In genomic region chr12:103376774-103377173, GRCm38 (mm10) we compare ENCODE assay signal across 12 mouse cellular contexts. TPM values are rescaled to one million over a fixed set of nuclear protein-coding genes. Genes with fewer than 3 reads are reported as not detected.
DNase-seq lines count a peak whose midpoint lies in the region; ATAC-seq and TF ChIP-seq lines count a peak whose summit lies in the region.
"Had no signal": no experiment of that assay in that cellular context is flagged by ENCODE, and none has a peak within 500 bp of the region (broad histone marks: within the 10 kb centered on the region; RNA-seq: fewer than 3 reads in every experiment).

No protein-coding gene starts in this region.

- no peak overlapping the region for H3K4me2 ChIP-seq in hindbrain, embryonic 14.5 days (replicated peaks)
- no peak overlapping the region for H3K4me2 ChIP-seq in hindbrain, embryonic 11.5 days (replicated peaks; ENCODE audit: low read depth, low read length)
- H3K4me2 ChIP-seq in hindbrain, postnatal 0 days (ENCODE audit: low read depth, low read length), result no peak overlapping the region
- no peak overlapping the region for H3K4me2 ChIP-seq in kidney, embryonic 14.5 days (replicated peaks; ENCODE audit: low read depth, low read length)
- H3K4me2 ChIP-seq: embryonic facial prominence, embryonic 15.5 days; lung, embryonic 15.5 days had no signal

- no peaks in the 10 kb centered on the region for H3K36me3 ChIP-seq in hindbrain, embryonic 14.5 days (replicated peaks; ENCODE audit: control insufficient read depth, insufficient read depth)
- no peaks in the 10 kb centered on the region for H3K36me3 ChIP-seq in hindbrain, embryonic 11.5 days (ENCODE audit: control insufficient read depth, insufficient read depth, low read length)
- H3K36me3 ChIP-seq in hindbrain, postnatal 0 days (ENCODE audit: insufficient read depth, low read length), result no peaks in the 10 kb centered on the region
- H3K36me3 ChIP-seq in kidney, embryonic 14.5 days (ENCODE audit: control insufficient read depth, insufficient read depth, low read length), result no peaks in the 10 kb centered on the region
- H3K36me3 ChIP-seq: embryonic facial prominence, embryonic 15.5 days; lung, embryonic 15.5 days had no signal

- no peak for TF ChIP-seq CTCF in hindbrain, postnatal 0 days (IDR thresholded peaks at IDR 0.05; ENCODE audit: low read depth)
- no peak for TF ChIP-seq CTCF in olfactory bulb, adult 2 months (IDR thresholded peaks at IDR 0.05; ENCODE audit: insufficient read depth, low read depth, low read length)

- ATAC-seq in hindbrain, embryonic 14.5 days (ENCODE audit: low FRiP score), result 0 out of 2 replicates have a peak, but pooled peaks have one; percentile 55
- no peak for ATAC-seq in hindbrain, embryonic 11.5 days (ENCODE audit: low FRiP score)
- peak; percentile 48; the same call in 1 of the 2 replicates for ATAC-seq in hindbrain, postnatal 0 days
- no peak for ATAC-seq in kidney, embryonic 14.5 days (ENCODE audit: low FRiP score, low TSS enrichment)

- H3K4me1 ChIP-seq in hindbrain, embryonic 14.5 days (replicated peaks; ENCODE audit: control insufficient read depth, insufficient read depth, low read length), result no peaks in the 10 kb centered on the region
- H3K4me1 ChIP-seq in hindbrain, embryonic 11.5 days (replicated peaks; ENCODE audit: control insufficient read depth, insufficient read depth, low read length), result no peaks in the 10 kb centered on the region
- H3K4me1 ChIP-seq in hindbrain, postnatal 0 days (ENCODE audit: insufficient read depth, low read length), result no peaks in the 10 kb centered on the region
- peaks cover 16% of the 10 kb centered on the region for H3K4me1 ChIP-seq in olfactory bulb, adult 2 months (ENCODE audit: control insufficient read depth, insufficient read depth, low read length)
- H3K4me1 ChIP-seq in kidney, embryonic 14.5 days (ENCODE audit: control insufficient read depth, insufficient read depth, low read length), result no peaks in the 10 kb centered on the region
- H3K4me1 ChIP-seq: embryonic facial prominence, embryonic 15.5 days; lung, embryonic 15.5 days had no signal

- WGBS in hindbrain, embryonic 14.5 days, result 60% methylated on average over 3 of the region's 4 CpGs
- 80% methylated on average over 4 of the region's 4 CpGs for WGBS in hindbrain, embryonic 11.5 days
- WGBS in hindbrain, postnatal 0 days, result 51% methylated on average over 4 of the region's 4 CpGs
- WGBS in olfactory bulb, adult 2 months, result 23% methylated on average over 4 of the region's 4 CpGs
- 72% methylated on average over 4 of the region's 4 CpGs for WGBS in kidney, embryonic 14.5 days

- H3K27me3 ChIP-seq in hindbrain, embryonic 14.5 days (ENCODE audit: control insufficient read depth, insufficient read depth, low read length), result no peaks in the 10 kb centered on the region
- no peaks in the 10 kb centered on the region for H3K27me3 ChIP-seq in hindbrain, embryonic 11.5 days (ENCODE audit: control insufficient read depth, insufficient read depth, low read length)
- H3K27me3 ChIP-seq in hindbrain, postnatal 0 days (ENCODE audit: insufficient read depth, low read length), result no peaks in the 10 kb centered on the region
- no peaks in the 10 kb centered on the region for H3K27me3 ChIP-seq in kidney, embryonic 14.5 days (ENCODE audit: control insufficient read depth, insufficient read depth, low read length)
- H3K27me3 ChIP-seq: embryonic facial prominence, embryonic 15.5 days; lung, embryonic 15.5 days had no signal

- H3K27ac ChIP-seq in hindbrain, embryonic 14.5 days, result no peak overlapping the region
- H3K27ac ChIP-seq in hindbrain, embryonic 11.5 days (ENCODE audit: low read depth, low read length), result no peak overlapping the region
- no peak overlapping the region for H3K27ac ChIP-seq in hindbrain, postnatal 0 days
- peak overlapping the region; percentile 71 for H3K27ac ChIP-seq in olfactory bulb, adult 2 months (ENCODE audit: insufficient read depth, low read depth, low read length)
- no peak overlapping the region for H3K27ac ChIP-seq in kidney, embryonic 14.5 days (ENCODE audit: low read depth, low read length)
- H3K27ac ChIP-seq: embryonic facial prominence, embryonic 15.5 days; lung, embryonic 15.5 days had no signal

- H3K9ac ChIP-seq in hindbrain, embryonic 14.5 days, result no peak overlapping the region
- no peak overlapping the region for H3K9ac ChIP-seq in hindbrain, embryonic 11.5 days (ENCODE audit: low read depth, low read length)
- no peak overlapping the region for H3K9ac ChIP-seq in hindbrain, postnatal 0 days (replicated peaks; ENCODE audit: low read length)
- no peak overlapping the region for H3K9ac ChIP-seq in kidney, embryonic 14.5 days (ENCODE audit: low read depth, low read length)
- H3K9ac ChIP-seq: embryonic facial prominence, embryonic 15.5 days; lung, embryonic 15.5 days had no signal

- no peaks in the 10 kb centered on the region for H3K9me3 ChIP-seq in hindbrain, embryonic 14.5 days (ENCODE audit: control insufficient read depth, low read length)
- H3K9me3 ChIP-seq in hindbrain, embryonic 11.5 days (ENCODE audit: control insufficient read depth, low read length), result no peaks in the 10 kb centered on the region
- H3K9me3 ChIP-seq in hindbrain, postnatal 0 days (ENCODE audit: low read length), result no peaks in the 10 kb centered on the region
- no peaks in the 10 kb centered on the region for H3K9me3 ChIP-seq in kidney, embryonic 14.5 days (ENCODE audit: control insufficient read depth, low read length)
- H3K9me3 ChIP-seq: embryonic facial prominence, embryonic 15.5 days; lung, embryonic 15.5 days had no signal

- H3K4me3 ChIP-seq in hindbrain, embryonic 14.5 days (replicated peaks; ENCODE audit: low read length), result no peak overlapping the region
- H3K4me3 ChIP-seq in hindbrain, embryonic 11.5 days (ENCODE audit: low read depth, low read length), result no peak overlapping the region
- no peak overlapping the region for H3K4me3 ChIP-seq in hindbrain, postnatal 0 days (ENCODE audit: low read length)
- H3K4me3 ChIP-seq in olfactory bulb, adult 2 months (ENCODE audit: insufficient read depth, low read depth, low read length), result no peak overlapping the region
- H3K4me3 ChIP-seq in kidney, embryonic 14.5 days (ENCODE audit: low read length), result no peak overlapping the region
- H3K4me3 ChIP-seq: embryonic facial prominence, embryonic 15.5 days; lung, embryonic 15.5 days had no signal

- TF ChIP-seq POLR2A in olfactory bulb, adult 2 months (IDR thresholded peaks at IDR 0.05; ENCODE audit: insufficient read depth, low read depth, low read length), result no peak

- no peak for DNase-seq in hindbrain, embryonic 14.5 days (ENCODE audit: low spot score)
- no peak for DNase-seq in hindbrain, embryonic 11.5 days (ENCODE audit: low spot score)
- peak; percentile 77 for DNase-seq in right cerebral cortex, adult 18-20 months
- DNase-seq in right cerebral cortex, postnatal 14 days, result no peak
- no peak for DNase-seq in hindbrain, postnatal 0 days (ENCODE audit: low spot score)
- DNase-seq: cerebellum, postnatal 25 days had no signal

RNA-seq across cellular contexts. Expression of gene Otub2, which starts 11.7 kb away (rescaled TPM):
- 23.5 and 28.8 TPM in 2 replicates for polyA plus RNA-seq in hindbrain, embryonic 14.5 days (2014; fragmentation: Nextera tagmentation; extraction: Ambion mirVana)
- 12.1 and 15.2 TPM in 2 replicates for polyA plus RNA-seq in hindbrain, embryonic 11.5 days (2014; fragmentation: Nextera tagmentation; extraction: Ambion mirVana)
- total RNA-seq in hindbrain, postnatal 0 days (2014; rRNA removed), result 21.0 and 27.6 TPM in 2 replicates
- polyA plus RNA-seq in hindbrain, postnatal 0 days (2015; fragmentation: Nextera tagmentation; extraction: Ambion mirVana), result 17.3 and 18.5 TPM in 2 replicates
- not detected in 2 replicates for polyA plus RNA-seq in olfactory bulb, adult 2 months (2012; ENCODE audit: insufficient read depth, insufficient read length, low replicate concordance, missing spikeins)
- 6.0 and 6.1 TPM in 2 replicates for polyA plus RNA-seq in kidney, embryonic 14.5 days (2014; fragmentation: Nextera tagmentation; extraction: Ambion mirVana)

RNA-seq across cellular contexts. Expression of gene Asb2, which starts 21.0 kb away (rescaled TPM):
- 1.5 and 1.6 TPM in 2 replicates for polyA plus RNA-seq in hindbrain, embryonic 14.5 days (2014; fragmentation: Nextera tagmentation; extraction: Ambion mirVana)
- polyA plus RNA-seq in hindbrain, embryonic 11.5 days (2014; fragmentation: Nextera tagmentation; extraction: Ambion mirVana), result 0.54 and 1.0 TPM in 2 replicates
- 3.2 and 4.2 TPM in 2 replicates for total RNA-seq in hindbrain, postnatal 0 days (2014; rRNA removed)
- 1.4 and 1.6 TPM in 2 replicates for polyA plus RNA-seq in hindbrain, postnatal 0 days (2015; fragmentation: Nextera tagmentation; extraction: Ambion mirVana)
- polyA plus RNA-seq in olfactory bulb, adult 2 months (2012; ENCODE audit: insufficient read depth, insufficient read length, low replicate concordance, missing spikeins), result not detected in 2 replicates
- 1.0 and 1.2 TPM in 2 replicates for polyA plus RNA-seq in kidney, embryonic 14.5 days (2014; fragmentation: Nextera tagmentation; extraction: Ambion mirVana)
- total RNA-seq: hematopoietic stem cell, adult 5-6 weeks had no signal

RNA-seq across cellular contexts. Expression of gene 9330161L09Rik, which starts 30.8 kb away (rescaled TPM):
- polyA plus RNA-seq in hindbrain, embryonic 14.5 days (2014; fragmentation: Nextera tagmentation; extraction: Ambion mirVana), result 1.4 and 1.8 TPM in 2 replicates
- polyA plus RNA-seq in hindbrain, embryonic 11.5 days (2014; fragmentation: Nextera tagmentation; extraction: Ambion mirVana), result 0.97 and 1.1 TPM in 2 replicates
- total RNA-seq in hindbrain, postnatal 0 days (2014; rRNA removed), result 4.2 and 6.5 TPM in 2 replicates
- polyA plus RNA-seq in hindbrain, postnatal 0 days (2015; fragmentation: Nextera tagmentation; extraction: Ambion mirVana), result 0.91 and 1.1 TPM in 2 replicates
- polyA plus RNA-seq in olfactory bulb, adult 2 months (2012; ENCODE audit: insufficient read depth, insufficient read length, low replicate concordance, missing spikeins), result not detected in 2 replicates
- 0.22 and 0.26 TPM in 2 replicates for polyA plus RNA-seq in kidney, embryonic 14.5 days (2014; fragmentation: Nextera tagmentation; extraction: Ambion mirVana)
- polyA plus RNA-seq: kidney, embryonic 16.5 days; lung, embryonic 15.5 days had no signal

RNA-seq across cellular contexts. Expression of gene Ddx24, which starts 48.9 kb away (rescaled TPM):
- polyA plus RNA-seq in hindbrain, embryonic 14.5 days (2014; fragmentation: Nextera tagmentation; extraction: Ambion mirVana), result 142 and 149 TPM in 2 replicates
- 106 and 109 TPM in 2 replicates for polyA plus RNA-seq in hindbrain, embryonic 11.5 days (2014; fragmentation: Nextera tagmentation; extraction: Ambion mirVana)
- total RNA-seq in hindbrain, postnatal 0 days (2014; rRNA removed), result 129 and 148 TPM in 2 replicates
- polyA plus RNA-seq in hindbrain, postnatal 0 days (2015; fragmentation: Nextera tagmentation; extraction: Ambion mirVana), result 213 and 220 TPM in 2 replicates
- polyA plus RNA-seq in olfactory bulb, adult 2 months (2012; ENCODE audit: insufficient read depth, insufficient read length, low replicate concordance, missing spikeins), result 279 TPM in 1 of 2 replicates, not detected in the other
- polyA plus RNA-seq in kidney, embryonic 14.5 days (2014; fragmentation: Nextera tagmentation; extraction: Ambion mirVana), result 73.9 and 93.9 TPM in 2 replicates

RNA-seq across cellular contexts. Expression of gene Ifi27, which starts 57.2 kb away (rescaled TPM):
- polyA plus RNA-seq in hindbrain, embryonic 14.5 days (2014; fragmentation: Nextera tagmentation; extraction: Ambion mirVana), result 8.3 and 10.4 TPM in 2 replicates
- polyA plus RNA-seq in hindbrain, embryonic 11.5 days (2014; fragmentation: Nextera tagmentation; extraction: Ambion mirVana), result 3.1 and 4.3 TPM in 2 replicates
- total RNA-seq in hindbrain, postnatal 0 days (2014; rRNA removed), result 18.4 and 28.6 TPM in 2 replicates
- polyA plus RNA-seq in hindbrain, postnatal 0 days (2015; fragmentation: Nextera tagmentation; extraction: Ambion mirVana), result 26.7 and 29.2 TPM in 2 replicates
- polyA plus RNA-seq in olfactory bulb, adult 2 months (2012; ENCODE audit: insufficient read depth, insufficient read length, low replicate concordance, missing spikeins), result not detected in 2 replicates
- 22.3 and 22.5 TPM in 2 replicates for polyA plus RNA-seq in kidney, embryonic 14.5 days (2014; fragmentation: Nextera tagmentation; extraction: Ambion mirVana)

Comparison
In these comparisons a context has a peak if more than half of its experiments do, and no peak if none do; other contexts are left out.
1. ATAC-seq: peak in hindbrain, embryonic 14.5 days (single experiment) and hindbrain, postnatal 0 days (single experiment); none in hindbrain, embryonic 11.5 days (single experiment) and kidney, embryonic 14.5 days (single experiment).